Mouse (Mus musculus) c-Kit-positive CD71-negative TER-119-negative erythroid progenitor cells, embryonic 14.5 days (primary cell): ENCODE data around the gene Dnaic1.
A peak's percentile ranks its signal among the peaks of the same experiment; 100 is the strongest.

Experiments
- DNase-seq: peaks from one replicate; pipeline ENCODE4 v3.0.0-alpha.2; 2013; ENCODE audit warnings: low read depth

The Dnaic1 gene

GRCm38 (mm10) chr4:41571490-41571889 is 1.9 kb downstream of the Dnaic1 start:
- no peak for DNase-seq

- no peak for DNase-seq
Observed at GRCm38 (mm10) chr4:41573492-41573891, 3.9 kb downstream of the Dnaic1 start.

GRCm38 (mm10) chr4:41575914-41576313 is 6.3 kb downstream of the Dnaic1 start:
- no peak for DNase-seq

- no peak for DNase-seq
Observed at GRCm38 (mm10) chr4:41583353-41583752, 13.8 kb downstream of the Dnaic1 start.

GRCm38 (mm10) chr4:41602818-41603217 is 33.2 kb downstream of the Dnaic1 start:
- DNase-seq: no peak

- no peak for DNase-seq
Observed at GRCm38 (mm10) chr4:41604476-41605396, 35.2 kb downstream of the Dnaic1 start.

GRCm38 (mm10) chr4:41606784-41607183 is 37.2 kb downstream of the Dnaic1 start:
- DNase-seq: peak; percentile 56

- no peak for DNase-seq
Observed at GRCm38 (mm10) chr4:41609681-41610593, 40.4 kb downstream of the Dnaic1 start.

GRCm38 (mm10) chr4:41610594-41610980 is 41.0 kb downstream of the Dnaic1 start:
- no peak for DNase-seq

GRCm38 (mm10) chr4:41612166-41612565 is 42.6 kb downstream of the Dnaic1 start:
- no peak for DNase-seq

- peak; percentile 51 for DNase-seq
Observed at GRCm38 (mm10) chr4:41614156-41614555, 44.6 kb downstream of the Dnaic1 start.

- DNase-seq: no peak
Observed at GRCm38 (mm10) chr4:41615661-41616599, 46.4 kb downstream of the Dnaic1 start.

- DNase-seq: no peak
Observed at GRCm38 (mm10) chr4:41618916-41619746, 49.6 kb downstream of the Dnaic1 start.

GRCm38 (mm10) chr4:41622071-41622470 is 52.5 kb downstream of the Dnaic1 start:
- no peak for DNase-seq

GRCm38 (mm10) chr4:41628202-41628927 is 58.8 kb downstream of the Dnaic1 start:
- peak; percentile 58 for DNase-seq

GRCm38 (mm10) chr4:41630196-41630595 is 60.6 kb downstream of the Dnaic1 start:
- DNase-seq: no peak

GRCm38 (mm10) chr4:41631390-41631789 is 61.8 kb downstream of the Dnaic1 start:
- no peak for DNase-seq

- no peak for DNase-seq
Observed at GRCm38 (mm10) chr4:41633001-41633400, 63.4 kb downstream of the Dnaic1 start.

GRCm38 (mm10) chr4:41634631-41635030 is 65.1 kb downstream of the Dnaic1 start:
- DNase-seq: no peak

GRCm38 (mm10) chr4:41635224-41635623 is 65.6 kb downstream of the Dnaic1 start:
- DNase-seq: no peak
